Mouse (Mus musculus): ENCODE results near the gene Serpine2. TPM values are rescaled to one million over a fixed set of nuclear protein-coding genes. Genes with fewer than 3 reads are reported as not detected.
A peak's percentile ranks its signal among the peaks of the same experiment; 100 is the strongest.

Gene Serpine2
- total RNA-seq, 2 experiments from 2014 or later = 18.7 to 27.2 TPM

- intact Hi-C loops (cut with DNase I) = loop anchor here (2.0 kb wide), 1 partner anchor 39 kb away; no protein-coding TSS in a partner anchor
- no peak for DNase-seq
These were observed 41.6 kb downstream of the Serpine2 start for GRCm38 (mm10) chr1:79819296-79819879.

GRCm38 (mm10) chr1:79815446-79815845 is 45.5 kb downstream of the Serpine2 start:
- DNase-seq = no peak

GRCm38 (mm10) chr1:79809447-79809846 is 51.5 kb downstream of the Serpine2 start:
- DNase-seq = no peak
- intact Hi-C loops (cut with DNase I) = no loop called here

More at GRCm38 (mm10) chr1:79815446-79815845, 45.5 kb downstream of the Serpine2 start:
- intact Hi-C loops (cut with DNase I) = no loop called here

GRCm38 (mm10) chr1:79806865-79807264 is 54.1 kb downstream of the Serpine2 start:
- intact Hi-C loops (cut with DNase I) = no loop called here
- DNase-seq = no peak

- DNase-seq = no peak
- intact Hi-C loops (cut with DNase I) = no loop called here
These were observed 57.4 kb downstream of the Serpine2 start for GRCm38 (mm10) chr1:79803614-79804013.

GRCm38 (mm10) chr1:79802858-79803427 is 58.0 kb downstream of the Serpine2 start:
- no peak for DNase-seq
- intact Hi-C loops (cut with DNase I) = no loop called here

- intact Hi-C loops (cut with DNase I) = no loop called here
- DNase-seq = no peak
These were observed 63.9 kb downstream of the Serpine2 start for GRCm38 (mm10) chr1:79797084-79797483.

GRCm38 (mm10) chr1:79786267-79786927 is 74.6 kb downstream of the Serpine2 start:
- peak; percentile 13 to 35 for DNase-seq
- intact Hi-C loops (cut with DNase I) = loop anchor here (1.0 to 5.0 kb wide), 4 partner anchors 211 to 726 kb away; no protein-coding TSS in a partner anchor

- intact Hi-C loops (cut with DNase I) = no loop called here
- DNase-seq = no peak
These were observed 78.5 kb downstream of the Serpine2 start for GRCm38 (mm10) chr1:79782433-79782832.

GRCm38 (mm10) chr1:79778011-79778410 is 83.0 kb downstream of the Serpine2 start:
- intact Hi-C loops (cut with DNase I) = loop anchor here (5.0 kb wide), 1 partner anchor 66 kb away; no protein-coding TSS in a partner anchor
- no peak for DNase-seq

- intact Hi-C loops (cut with DNase I) = loop anchor here (2.0 to 5.0 kb wide), 2 partner anchors 13 to 64 kb away; no protein-coding TSS in a partner anchor
- peak; percentile 99 to 100 for DNase-seq
These were observed 85.0 kb downstream of the Serpine2 start, which contains the start of the genes Mrpl44 and Wdfy1 for GRCm38 (mm10) chr1:79775927-79776458. TSS of gene Mrpl44 (plus strand) at chr1:79776018. TSS of gene Wdfy1 (minus strand) at chr1:79776143.

GRCm38 (mm10) chr1:79774164-79774780 is 86.7 kb downstream of the Serpine2 start:
- DNase-seq = no peak
- intact Hi-C loops (cut with DNase I) = no loop called here

- intact Hi-C loops (cut with DNase I) = no loop called here
- no peak for DNase-seq
These were observed 92.7 kb downstream of the Serpine2 start for GRCm38 (mm10) chr1:79768231-79768630.

- intact Hi-C loops (cut with DNase I) = loop anchor here (5.0 kb wide), 1 partner anchor 52 kb away; no protein-coding TSS in a partner anchor
- DNase-seq = no peak
These were observed 96.5 kb downstream of the Serpine2 start for GRCm38 (mm10) chr1:79764483-79764882.

GRCm38 (mm10) chr1:79764031-79764430 is 96.9 kb downstream of the Serpine2 start:
- intact Hi-C loops (cut with DNase I) = loop anchor here (5.0 kb wide), 1 partner anchor 52 kb away; no protein-coding TSS in a partner anchor
- no peak for DNase-seq

- intact Hi-C loops (cut with DNase I) = loop anchor here (2.0 to 5.0 kb wide), 2 partner anchors 14 to 50 kb away; partner anchors contain the start of genes Mrpl44 and Wdfy1
- no peak for DNase-seq
These were observed 98.4 kb downstream of the Serpine2 start for GRCm38 (mm10) chr1:79762282-79763250.

- DNase-seq = no peak
- intact Hi-C loops (cut with DNase I) = loop anchor here (2.0 to 5.0 kb wide), 3 partner anchors 15 to 50 kb away; partner anchors contain the start of genes Mrpl44 and Wdfy1
These were observed 99.1 kb downstream of the Serpine2 start for GRCm38 (mm10) chr1:79761917-79762271.

- peak; percentile 82 to 84 for DNase-seq
- intact Hi-C loops (cut with DNase I) = loop anchor here (2.0 to 5.0 kb wide), 2 partner anchors 21 to 49 kb away; no protein-coding TSS in a partner anchor
These were observed 99.7 kb downstream of the Serpine2 start for GRCm38 (mm10) chr1:79761106-79761916.

All from heart, postnatal 36 days (tissue).